Mouse (Mus musculus) midbrain, embryonic 10.5 days (tissue): ENCODE results near the gene Ralgapa1. TPM values are rescaled to one million over a fixed set of nuclear protein-coding genes. Genes with fewer than 3 reads are reported as not detected.
"Not testable (repeated sequence)": the region's sequence is repeated elsewhere in the genome, so short reads cannot be mapped to it uniquely, and the experiment has no call there.

Experiments used
- DNase-seq: peaks from one replicate; pipeline ENCODE4 v3.0.0-alpha.2; 2017; ENCODE audit warnings: low spot score
- H3K27ac ChIP-seq: fragments of 300-500 bp; sonication (generic); replicated peaks from 2 replicates; pipeline ENCODE4 v1.5.1; 2016; ENCODE audit warnings: mild to moderate bottlenecking
- H3K27me3 ChIP-seq: fragments of 300-500 bp; sonication (generic); 2 replicates; pipeline ENCODE4 v1.6.1; 2016; ENCODE audit warnings: low read depth, mild to moderate bottlenecking; ENCODE audit not compliant: poor library complexity, severe bottlenecking
- H3K36me3 ChIP-seq: fragments of 300-500 bp; sonication (generic); 2 replicates; pipeline ENCODE4 v1.6.1; 2016; ENCODE audit warnings: mild to moderate bottlenecking, moderate library complexity
- H3K4me1 ChIP-seq: fragments of 300-500 bp; sonication (generic); 2 replicates; pipeline ENCODE4 v1.6.1; 2016
- H3K4me3 ChIP-seq: fragments of 300-500 bp; sonication (generic); 2 replicates; pipeline ENCODE4 v1.5.1; 2016; ENCODE audit warnings: mild to moderate bottlenecking, moderate library complexity
- H3K9me3 ChIP-seq: fragments of 300-500 bp; sonication (generic); replicated peaks from 2 replicates; pipeline ENCODE4 v1.6.1; 2016; ENCODE audit warnings: mild to moderate bottlenecking
- WGBS: fragments of 180-500 bp; shearing (Covaris S2); methylation state at CpG from one replicate; pipeline ENCODE4 v1.1.7; 2016; 5-methylcytosine and 5-hydroxymethylcytosine counted together
- polyA plus RNA-seq: library from polyadenylated mRNA; unstranded; fragments of >200 nt; fragmentation: Nextera tagmentation; extraction: Ambion mirVana; gene quantifications from 2 replicates; pipeline ENCODE4 v1.2.1, GENCODE M21; 2016

Gene Ralgapa1
- polyA plus RNA-seq, 1 experiment from 2014 or later = 9.4 TPM

DNA sequence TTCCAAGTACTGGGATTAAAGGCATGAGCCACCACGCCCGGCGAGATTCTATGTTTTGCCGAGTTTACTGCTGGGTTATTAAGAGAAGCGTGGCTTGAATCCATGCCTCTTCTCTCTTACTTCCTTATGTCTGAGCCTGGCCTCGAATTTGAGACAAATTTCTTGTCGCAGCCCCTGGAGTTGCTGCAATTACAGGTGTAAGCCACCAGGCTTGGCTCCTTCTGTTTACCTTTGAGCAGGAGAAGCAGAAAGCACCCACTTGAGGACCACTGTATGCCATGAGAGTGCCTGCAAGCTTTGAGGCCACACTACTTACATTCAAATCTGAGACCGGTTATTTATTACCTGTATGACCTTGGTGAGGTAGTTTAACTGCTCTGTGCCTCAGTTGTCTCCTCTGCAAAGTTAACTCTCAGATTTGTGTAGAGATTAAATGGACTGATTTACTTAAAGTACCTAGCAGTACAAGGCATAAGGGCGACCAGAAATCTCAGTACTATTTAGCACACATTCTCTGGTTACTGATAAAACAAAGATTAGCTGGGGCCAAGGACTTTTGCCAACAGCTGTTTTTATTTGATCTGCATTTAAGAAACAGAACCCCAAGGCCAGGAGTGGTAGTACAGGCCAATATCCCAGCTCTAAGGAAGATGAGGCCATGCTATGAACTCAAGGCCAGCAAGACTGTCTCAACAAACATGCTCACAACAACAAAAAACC, 13.1 kb upstream of the Ralgapa1 start:
- H3K27ac ChIP-seq = no peak overlapping the region
- 69% methylated on average over 9 of the region's 9 CpGs for WGBS
- no peak for DNase-seq
- H3K4me1 ChIP-seq = peaks cover 18% of the 10 kb centered on the region
- H3K9me3 ChIP-seq = no peaks in the 10 kb centered on the region
- 0 out of 2 replicates have a peak, but pooled peaks cover 2% of the 10 kb centered on the region for H3K36me3 ChIP-seq
- no peak overlapping the region for H3K4me3 ChIP-seq
- H3K27me3 ChIP-seq = no peaks in the 10 kb centered on the region

DNA sequence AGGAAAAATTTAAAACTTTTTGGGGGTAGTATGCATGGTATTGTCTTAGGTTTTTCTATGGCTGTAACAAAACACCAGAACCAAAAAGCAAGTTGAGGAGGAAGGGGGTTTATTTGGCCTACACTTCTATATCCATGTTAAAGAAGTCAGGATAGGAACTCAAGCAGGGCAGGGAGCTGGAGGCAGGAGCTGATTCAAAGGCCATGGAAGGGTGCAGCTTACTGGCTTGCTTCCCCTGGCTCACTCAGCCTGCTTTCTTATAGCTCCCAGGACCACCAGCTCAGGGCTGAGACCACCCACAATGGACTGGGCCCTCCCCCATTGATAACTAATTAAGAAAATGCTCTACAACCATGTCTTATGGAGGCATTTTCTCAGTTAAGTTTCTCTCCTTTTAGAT, 12.0 kb upstream of the Ralgapa1 start:
- no peak overlapping the region for H3K27ac ChIP-seq
- H3K4me3 ChIP-seq = no peak overlapping the region

DNA sequence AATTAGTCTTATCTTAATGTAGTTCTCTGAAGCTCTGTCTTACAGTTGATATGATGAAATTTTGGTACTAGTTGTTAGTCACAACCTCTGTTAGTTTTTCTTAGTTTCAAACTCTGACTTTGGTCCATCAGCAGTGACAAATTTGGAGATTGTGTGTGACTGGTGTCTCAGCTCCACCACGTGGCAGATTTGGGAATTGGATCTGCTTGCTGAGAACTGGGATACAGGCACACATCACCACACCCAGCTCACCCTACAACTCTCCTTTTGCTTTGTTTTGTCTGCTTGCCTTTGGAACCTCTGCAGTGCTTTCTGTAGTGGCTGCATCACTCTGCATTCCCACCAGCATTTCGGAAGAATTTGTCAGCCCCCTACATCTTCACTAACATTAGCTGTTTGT, 10.1 kb upstream of the Ralgapa1 start:
- 14% methylated on average over 2 of the region's 2 CpGs for WGBS
- peak; percentile 53 for DNase-seq

More for the DNA sequence above, 12.0 kb upstream of the Ralgapa1 start:
- no peak for DNase-seq
- no peaks in the 10 kb centered on the region for H3K27me3 ChIP-seq
- H3K36me3 ChIP-seq = no peaks in the 10 kb centered on the region
- H3K4me1 ChIP-seq = peaks cover 14% of the 10 kb centered on the region
- H3K9me3 ChIP-seq = no peaks in the 10 kb centered on the region

DNA sequence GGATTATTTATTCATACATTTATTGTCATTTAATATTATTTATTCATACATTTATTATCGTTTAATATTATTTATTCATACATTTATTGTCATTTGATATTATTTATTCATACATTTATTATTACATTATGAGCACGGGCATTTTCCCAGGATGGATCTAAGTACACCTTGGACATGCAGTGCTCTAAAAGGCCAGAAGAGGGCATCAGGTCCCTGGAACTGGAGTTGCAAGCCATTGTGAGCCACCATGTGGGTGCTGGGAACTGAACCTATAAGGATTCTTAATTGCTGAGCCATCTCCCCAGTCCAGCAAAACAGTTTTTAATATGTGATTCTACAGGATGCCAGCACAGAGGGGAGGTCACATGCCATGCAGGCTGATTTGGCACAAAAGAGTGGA, 4.6 kb upstream of the Ralgapa1 start:
- whole genome bisulfite sequencing = 81% methylated on average over 2 of the region's 2 CpGs
- no peaks in the 10 kb centered on the region for H3K36me3 ChIP-seq
- no peaks in the 10 kb centered on the region for H3K4me1 ChIP-seq
- no peak overlapping the region for H3K4me3 ChIP-seq
- H3K27ac ChIP-seq = no peak overlapping the region
- DNase-seq = no peak
- no peaks in the 10 kb centered on the region for H3K27me3 ChIP-seq
- H3K9me3 ChIP-seq = peaks cover 6% of the 10 kb centered on the region; the same call in 1 of the 2 replicates

More for the DNA sequence above, 10.1 kb upstream of the Ralgapa1 start:
- H3K4me3 ChIP-seq = no peak overlapping the region
- H3K4me1 ChIP-seq = no peaks in the 10 kb centered on the region
- H3K27me3 ChIP-seq = no peaks in the 10 kb centered on the region
- H3K36me3 ChIP-seq = no peaks in the 10 kb centered on the region
- H3K9me3 ChIP-seq = no peaks in the 10 kb centered on the region
- no peak overlapping the region for H3K27ac ChIP-seq

DNA sequence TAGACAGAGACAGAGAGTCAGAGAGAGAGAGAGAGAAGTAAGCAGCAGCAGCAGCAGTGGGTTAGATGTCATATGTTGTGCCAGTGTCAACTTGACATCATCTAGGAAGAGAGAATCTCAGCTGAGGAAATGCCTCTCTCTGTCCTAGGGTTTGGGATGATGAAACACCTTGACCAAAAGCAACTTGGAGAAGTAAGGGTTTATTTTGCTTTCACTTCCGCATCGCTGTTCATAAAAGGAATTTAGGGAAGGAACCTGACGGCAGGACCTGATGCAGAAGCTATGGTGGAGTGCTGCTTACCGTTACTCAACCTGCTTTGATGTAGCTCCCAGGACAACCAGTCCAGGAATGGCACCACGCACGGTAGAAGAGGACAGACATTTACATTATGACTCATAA, 3.1 kb upstream of the Ralgapa1 start:
- Histone ChIP-seq H3K36me3 (no peaks in the 10 kb centered on the region), H3K4me1 (peaks cover 11% of the 10 kb centered on the region), H3K27me3 (no peaks in the 10 kb centered on the region), H3K9me3 (peaks cover 6% of the 10 kb centered on the region; the same call in 1 of the 2 replicates), H3K27ac (no peak overlapping the region), H3K4me3 (no peak overlapping the region)
- 84% methylated on average over 6 of the region's 6 CpGs for WGBS
- no peak for DNase-seq

DNA sequence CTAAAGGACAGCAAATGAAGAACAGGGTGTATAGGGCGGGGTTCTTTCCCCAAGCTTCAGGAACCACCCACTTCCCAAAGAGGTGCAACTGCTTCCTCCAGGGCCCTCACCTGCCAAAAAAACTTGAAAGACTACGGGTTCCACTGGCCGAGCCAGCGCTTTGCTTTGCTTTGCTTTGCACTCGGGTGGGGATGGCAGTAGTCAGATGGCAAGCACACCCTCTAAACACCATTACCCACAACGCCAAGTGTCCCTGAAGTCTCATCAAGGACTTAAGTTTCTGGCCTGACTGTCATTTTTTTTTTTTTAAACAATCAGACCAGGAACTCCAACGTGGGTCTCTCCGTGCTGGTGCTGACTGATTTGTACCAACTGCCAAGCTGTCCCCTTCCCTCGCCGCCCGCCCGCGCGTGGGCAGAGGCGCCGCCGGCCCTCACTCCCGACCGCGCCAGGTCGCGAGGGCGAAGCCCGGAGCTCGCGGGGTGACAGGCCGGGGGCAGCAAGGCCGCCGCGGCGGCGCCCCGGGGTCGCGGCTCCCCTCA, 777 bp downstream of the Ralgapa1 start:
- WGBS = under 1% methylated on average over 35 of the region's 35 CpGs
- H3K27ac ChIP-seq = peak overlapping the region; percentile 96
- H3K4me1 ChIP-seq = peaks cover 15% of the 10 kb centered on the region
- no peaks in the 10 kb centered on the region for H3K36me3 ChIP-seq
- DNase-seq = no peak
- no peaks in the 10 kb centered on the region for H3K27me3 ChIP-seq
- peak overlapping the region; percentile 81 for H3K4me3 ChIP-seq
- no peaks in the 10 kb centered on the region for H3K9me3 ChIP-seq

DNA sequence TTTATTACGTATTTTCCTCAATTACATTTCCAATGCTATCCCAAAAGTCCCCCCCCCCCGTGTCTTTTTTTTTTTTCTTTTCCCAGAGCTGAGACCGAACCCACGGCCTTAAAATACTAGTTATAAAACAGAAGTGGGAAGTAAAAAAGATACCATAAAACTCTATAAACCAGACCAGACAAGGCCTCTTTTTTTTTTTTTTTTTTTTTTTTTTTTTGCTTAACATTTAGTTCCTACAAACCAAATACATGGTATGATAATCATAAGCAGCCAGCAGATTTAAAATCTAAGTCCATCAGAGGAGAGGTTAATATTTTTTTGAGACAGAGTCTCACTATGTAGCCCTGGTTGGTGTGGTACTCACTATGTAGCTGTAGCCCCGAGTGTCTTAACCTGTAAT, 4.5 kb downstream of the Ralgapa1 start:
- DNase-seq = no peak
- H3K4me3 ChIP-seq = no peak overlapping the region
- H3K9me3 ChIP-seq = no peaks in the 10 kb centered on the region
- no peak overlapping the region for H3K27ac ChIP-seq
- 93% methylated on average over 5 of the region's 5 CpGs for WGBS
- H3K27me3 ChIP-seq = no peaks in the 10 kb centered on the region
- peaks cover 15% of the 10 kb centered on the region for H3K4me1 ChIP-seq
- H3K36me3 ChIP-seq = 0 out of 2 replicates have a peak, but pooled peaks cover 2% of the 10 kb centered on the region

DNA sequence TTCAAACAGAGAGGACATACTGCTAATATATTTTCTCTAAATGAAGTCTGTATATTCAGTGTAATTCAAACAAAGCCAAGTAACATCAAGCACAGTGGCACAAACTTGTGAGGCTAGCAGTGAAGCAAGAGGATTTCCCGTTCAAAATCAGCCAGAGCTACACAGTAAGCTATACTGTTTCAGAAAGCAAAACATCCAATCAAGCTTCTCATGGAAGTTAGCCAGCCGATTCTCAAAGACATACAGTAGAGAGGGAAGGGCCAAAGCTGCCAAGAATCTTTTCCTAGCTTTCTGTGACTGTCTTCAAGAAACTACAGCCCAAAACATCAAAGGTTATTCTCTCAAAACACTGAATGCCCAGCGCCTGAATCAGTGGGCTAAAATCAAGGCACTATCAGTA, 15.9 kb downstream of the Ralgapa1 start:
- no peak overlapping the region for H3K27ac ChIP-seq
- H3K36me3 ChIP-seq = no peaks in the 10 kb centered on the region
- WGBS = 76% methylated on average over 3 of the region's 3 CpGs
- no peaks in the 10 kb centered on the region for H3K4me1 ChIP-seq
- H3K4me3 ChIP-seq = no peak overlapping the region
- no peaks in the 10 kb centered on the region for H3K27me3 ChIP-seq
- H3K9me3 ChIP-seq = no peaks in the 10 kb centered on the region
- DNase-seq = no peak

DNA sequence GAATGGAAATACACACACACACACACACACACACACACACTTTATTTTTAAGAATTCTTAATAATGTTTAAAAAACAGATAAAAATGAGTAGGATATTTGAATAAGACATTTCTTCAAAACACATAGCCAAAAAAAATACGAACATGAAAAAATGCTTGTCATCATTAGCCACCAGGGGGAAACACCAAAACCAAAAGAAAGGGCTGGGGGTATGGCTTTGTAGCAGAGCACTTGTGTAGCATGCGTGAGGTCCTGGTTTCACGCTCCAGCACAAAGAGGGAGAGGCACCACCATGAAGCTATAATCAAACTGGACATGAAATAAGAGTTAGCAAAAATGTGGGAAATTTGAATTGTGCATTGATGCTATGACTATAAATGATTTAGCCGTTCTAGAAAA, 19.8 kb downstream of the Ralgapa1 start:
- Histone ChIP-seq H3K27ac (no peak overlapping the region), H3K36me3 (no peaks in the 10 kb centered on the region), H3K27me3 (no peaks in the 10 kb centered on the region), H3K4me3 (no peak overlapping the region), H3K4me1 (no peaks in the 10 kb centered on the region), H3K9me3 (no peaks in the 10 kb centered on the region)
- 91% methylated on average over 4 of the region's 4 CpGs for WGBS
- DNase-seq = no peak

DNA sequence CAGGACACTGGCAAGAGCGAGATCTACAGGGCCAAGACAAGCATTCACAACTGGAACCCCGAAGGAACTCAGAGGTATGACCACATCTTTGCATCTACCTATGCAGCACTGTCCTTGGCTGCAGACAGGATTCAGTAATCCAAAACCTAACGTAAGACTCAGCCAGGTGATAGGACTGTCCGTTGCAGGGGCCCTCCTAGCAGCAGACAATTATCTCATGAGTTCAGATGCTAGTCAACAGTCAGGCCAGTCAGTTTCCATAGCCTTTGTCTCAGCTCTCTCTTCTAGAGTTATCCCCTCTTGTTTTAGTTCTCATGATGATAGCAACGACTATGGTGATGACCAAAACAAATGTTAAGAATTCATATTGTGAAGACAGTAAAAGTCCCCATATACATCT, 20.8 kb downstream of the Ralgapa1 start:
- Histone ChIP-seq H3K4me1 (no peaks in the 10 kb centered on the region), H3K27ac (no peak overlapping the region), H3K9me3 (no peaks in the 10 kb centered on the region), H3K36me3 (no peaks in the 10 kb centered on the region), H3K27me3 (no peaks in the 10 kb centered on the region), H3K4me3 (no peak overlapping the region)
- no peak for DNase-seq
- 87% methylated on average over 5 of the region's 5 CpGs for WGBS

DNA sequence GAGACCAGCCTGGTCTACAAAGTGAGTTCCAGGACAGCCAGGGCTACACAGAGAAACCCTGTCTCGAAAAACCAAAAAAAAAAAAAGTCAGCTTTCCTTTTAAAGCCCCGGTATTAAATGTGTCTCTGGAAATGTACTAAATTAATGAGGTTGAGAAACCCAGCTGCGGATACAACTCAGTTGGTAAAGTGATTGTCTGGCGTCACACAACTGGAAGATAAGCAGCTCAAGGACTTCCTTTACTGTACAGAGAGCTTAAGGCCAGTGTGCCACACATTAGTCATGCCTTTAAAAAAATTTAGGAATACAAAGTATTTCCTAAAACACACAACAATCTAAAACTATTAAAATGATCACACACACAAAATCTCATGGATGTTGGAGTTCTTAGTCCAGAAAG, 22.2 kb downstream of the Ralgapa1 start:
- Histone ChIP-seq H3K9me3 (no peaks in the 10 kb centered on the region), H3K27me3 (no peaks in the 10 kb centered on the region), H3K4me1 (no peaks in the 10 kb centered on the region), H3K36me3 (peaks cover 5% of the 10 kb centered on the region; the same call in 1 of the 2 replicates), H3K27ac (no peak overlapping the region), H3K4me3 (no peak overlapping the region)
- 91% methylated on average over 4 of the region's 4 CpGs for whole genome bisulfite sequencing
- DNase-seq = no peak

DNA sequence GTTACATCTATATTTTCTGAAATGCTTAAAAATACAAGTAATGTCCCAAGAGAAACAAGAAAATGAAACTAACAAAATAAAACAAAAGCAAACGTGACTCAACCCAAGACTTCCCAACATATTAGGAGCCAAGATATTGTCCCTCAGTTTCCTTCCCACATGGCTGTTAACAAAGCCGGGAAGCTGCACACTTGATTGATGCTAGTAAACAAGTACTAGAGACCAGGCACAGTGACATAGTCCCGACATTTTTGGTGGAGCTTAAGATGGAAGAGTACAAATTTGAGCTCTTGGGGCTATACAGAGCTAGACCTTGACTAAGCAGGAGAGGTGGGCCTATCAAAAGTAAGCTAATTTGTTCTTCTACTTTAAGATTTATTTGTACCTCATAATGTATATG, 23.9 kb downstream of the Ralgapa1 start:
- Histone ChIP-seq H3K4me1 (no peaks in the 10 kb centered on the region), H3K4me3 (no peak overlapping the region), H3K36me3 (peaks cover 6% of the 10 kb centered on the region; the same call in 1 of the 2 replicates), H3K27me3 (no peaks in the 10 kb centered on the region), H3K9me3 (no peaks in the 10 kb centered on the region), H3K27ac (no peak overlapping the region)
- no peak for DNase-seq
- WGBS = 88% methylated on average over 3 of the region's 3 CpGs

DNA sequence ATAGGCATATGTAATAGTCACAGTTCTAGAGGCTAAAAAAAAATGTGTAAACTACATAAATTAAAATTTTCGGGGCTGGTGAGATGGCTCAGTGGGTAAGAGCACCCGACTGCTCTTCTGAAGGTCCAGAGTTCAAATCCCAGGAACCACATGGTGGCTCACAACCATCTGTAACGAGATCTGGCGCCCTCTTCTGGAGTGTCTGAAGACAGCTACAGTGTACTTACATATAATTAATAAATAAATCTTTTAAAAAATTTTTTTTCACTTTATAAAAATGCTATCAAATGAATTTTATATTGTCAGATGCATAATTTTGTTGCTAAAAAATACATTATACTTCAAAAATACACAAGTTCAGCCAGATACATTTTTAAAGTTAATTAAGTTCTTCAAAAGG, 26.5 kb downstream of the Ralgapa1 start:
- H3K4me1 ChIP-seq, H3K4me3 ChIP-seq, H3K27ac ChIP-seq, DNase-seq, H3K36me3 ChIP-seq, H3K27me3 ChIP-seq, H3K9me3 ChIP-seq: not testable (repeated sequence)
- WGBS = 82% methylated on average over 4 of the region's 4 CpGs
